Mouse (Mus musculus): ENCODE data around the gene Slc30a4. TPM values are rescaled to one million over a fixed set of nuclear protein-coding genes. Genes with fewer than 3 reads are reported as not detected.

Slc30a4 gene
- total RNA-seq, 2 experiments from 2014 or later, result 12.1 to 12.4 TPM

Small RNA genes lying within 50 kb of the gene (microRNA-seq; reads per million reads assigned to microRNA genes)
- 1.1 to 1.5 reads per million in 2 experiments for gene Mir147

Other genes with a start within 250 kb of the Slc30a4 start
- gene Gm14085, start 217.7 kb downstream of the Slc30a4 start, total RNA-seq (2021), result under 1 TPM in 1 of 2 experiments, not detected in 1; 0.31 TPM
- 1 to 10 TPM; 5.6 to 9.1 TPM for gene Gatm, start 91.4 kb downstream of the Slc30a4 start, total RNA-seq (2021)
- under 1 TPM in 1 of 2 experiments, not detected in 1; 0.56 TPM for gene AA467197, start 65.7 kb downstream of the Slc30a4 start, total RNA-seq (2021)
- 10 to 100 TPM; 16.0 to 16.8 TPM for gene Bloc1s6, start 35.8 kb upstream of the Slc30a4 start, total RNA-seq (2021)
- gene Sqor, start 62.6 kb upstream of the Slc30a4 start, total RNA-seq (2021), result 10 to 100 TPM; 25.2 to 25.4 TPM